Mouse (Mus musculus) thymus, adult 2 months (tissue): ENCODE results near the gene Zbed5. TPM values are rescaled to one million over a fixed set of nuclear protein-coding genes. Genes with fewer than 3 reads are reported as not detected.
"Not testable (repeated sequence)": the region's sequence is repeated elsewhere in the genome, so short reads cannot be mapped to it uniquely, and the experiment has no call there.

Source experiments
- DNase-seq: peaks from one replicate; pipeline ENCODE4 v3.0.0; 2021
- H3K27ac ChIP-seq: fragments of 200-500 bp; 2 replicates; pipeline ENCODE4 v1.5.1; 2012; ENCODE audit warnings: low read length, control low read depth; ENCODE audit not compliant: control insufficient read depth, insufficient read depth
- H3K27me3 ChIP-seq: fragments of 200-500 bp; 2 replicates; pipeline ENCODE4 v1.6.1; 2012; ENCODE audit warnings: mild to moderate bottlenecking, low read length, moderate library complexity, mixed read lengths; ENCODE audit not compliant: control insufficient read depth, insufficient read depth
- H3K36me3 ChIP-seq: fragments of 200-500 bp; 2 replicates; pipeline ENCODE4 v1.6.1; 2012; ENCODE audit warnings: mild to moderate bottlenecking, low read length, moderate library complexity; ENCODE audit not compliant: control insufficient read depth, insufficient read depth
- H3K4me1 ChIP-seq: fragments of 200-500 bp; replicated peaks from 2 replicates; pipeline ENCODE4 v1.6.1; 2012; ENCODE audit warnings: low read length; ENCODE audit not compliant: control insufficient read depth, insufficient read depth
- H3K4me3 ChIP-seq: fragments of 200-500 bp; 2 replicates; pipeline ENCODE4 v1.5.1; 2012; ENCODE audit warnings: mild to moderate bottlenecking, low read length, control low read depth, moderate library complexity; ENCODE audit not compliant: control insufficient read depth, insufficient read depth
- CTCF ChIP-seq: fragments of 200-500 bp; IDR thresholded peaks from 2 replicates; pipeline ENCODE4 v1.5.1; 2012; ENCODE audit warnings: mild to moderate bottlenecking, control low read depth, low read length, moderate library complexity, borderline replicate concordance; ENCODE audit not compliant: control insufficient read depth, poor library complexity, insufficient read depth; ENCODE audit errors: extremely low read depth
- POLR2A ChIP-seq: fragments of 200-500 bp; IDR thresholded peaks from 2 replicates; pipeline ENCODE4 v1.6.1; 2012; ENCODE audit warnings: mild to moderate bottlenecking, low read length, control low read depth, moderate library complexity; ENCODE audit not compliant: control insufficient read depth, poor library complexity, insufficient read depth; ENCODE audit errors: extremely low read depth
- WGBS: fragments of 180-500 bp; shearing (Covaris S2); methylation state at CpG from one replicate; pipeline ENCODE4 v1.1.7; 2018; 5-methylcytosine and 5-hydroxymethylcytosine counted together
- polyA plus RNA-seq: library from polyadenylated mRNA; depleted of rRNA; stranded (reverse); fragments of >200 nt; gene quantifications from 2 replicates; pipeline ENCODE4 v1.2.3, GENCODE M21; 2012

The Zbed5 gene
- polyA plus RNA-seq, 1 experiment = 0.50 TPM

- peak; percentile 81 for DNase-seq
- TF ChIP-seq POLR2A (peak; percentile 51; the same call in 1 of the 2 replicates), CTCF (0 out of 2 replicates have a peak, but pooled peaks have one; percentile 34)
- Histone ChIP-seq H3K27ac (no peak within 1 kb of the TSS), H3K36me3 (no peaks in the 10 kb centered on the region), H3K4me3 (peak within 1 kb of the TSS; percentile 97), H3K27me3 (no peaks in the 10 kb centered on the region), H3K4me1 (peaks cover 8% of the 10 kb centered on the region; the same call in 1 of the 2 replicates)
- WGBS = under 1% methylated on average over 63 of the region's 63 CpGs
These were observed 12.9 kb downstream of the Zbed5 start, which contains the start of gene Nupr1l for GRCm38 (mm10) chr5:129908242-129908965. Gene Nupr1l (plus strand): TSS chr5:129908540.

GRCm38 (mm10) chr5:129909147-129909546, 13.6 kb downstream of the Zbed5 start:
- H3K4me3 ChIP-seq = no peak overlapping the region
- no peaks in the 10 kb centered on the region for H3K36me3 ChIP-seq
- DNase-seq = no peak
- H3K27ac ChIP-seq = no peak overlapping the region
- TF ChIP-seq CTCF (no peak), POLR2A (no peak)
- peaks cover 8% of the 10 kb centered on the region; the same call in 1 of the 2 replicates for H3K4me1 ChIP-seq
- WGBS = 82% methylated on average over 9 of the region's 9 CpGs
- no peaks in the 10 kb centered on the region for H3K27me3 ChIP-seq

DNA sequence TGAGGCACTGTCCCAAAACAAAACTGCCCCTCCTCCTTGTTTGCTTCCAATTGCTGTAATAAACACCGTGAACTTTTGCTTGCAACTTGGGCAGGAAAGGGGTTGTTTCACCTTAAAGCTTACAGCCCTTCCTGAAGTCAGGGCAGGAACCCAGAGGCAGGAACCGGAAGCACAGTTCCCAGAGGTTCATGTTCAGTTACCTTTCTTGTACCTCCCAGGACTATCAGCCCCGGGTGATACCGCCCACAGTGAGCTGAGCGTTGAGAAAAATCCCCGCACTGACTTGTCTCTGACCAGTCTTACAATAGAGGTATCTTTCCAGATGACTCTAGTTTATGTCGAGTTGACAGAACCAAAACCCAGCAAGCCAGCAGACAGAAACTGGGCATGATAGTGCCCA, 14.1 kb downstream of the Zbed5 start:
- 74% methylated on average over 7 of the region's 7 CpGs for WGBS
- no peaks in the 10 kb centered on the region for H3K36me3 ChIP-seq

DNA sequence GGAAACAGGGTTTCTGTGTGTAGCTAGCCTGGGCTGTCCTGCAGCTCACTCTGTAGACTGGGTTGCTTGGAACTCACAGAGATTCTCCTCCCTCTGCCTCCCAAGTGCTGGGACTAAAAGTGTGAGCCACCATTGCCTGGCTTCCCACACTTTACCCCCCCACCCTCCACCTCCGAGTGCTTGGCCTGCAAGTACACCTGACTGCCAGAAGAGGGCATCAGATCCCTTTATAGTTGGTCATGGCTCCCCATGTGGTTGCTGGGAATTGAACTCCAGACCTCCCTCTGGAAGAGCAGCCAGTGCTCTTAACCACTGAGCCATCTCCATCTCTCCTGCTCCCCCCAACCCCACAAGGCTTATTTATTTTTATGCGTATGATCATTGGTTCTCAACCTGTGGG, 18.5 kb downstream of the Zbed5 start:
- Histone ChIP-seq H3K4me1 (peaks cover 4% of the 10 kb centered on the region; the same call in 1 of the 2 replicates), H3K27me3 (no peaks in the 10 kb centered on the region), H3K36me3 (no peaks in the 10 kb centered on the region), H3K27ac (no peak overlapping the region), H3K4me3 (no peak overlapping the region)
- WGBS = 41% methylated on average over 2 of the region's 2 CpGs
- DNase-seq = peak; percentile 18
- TF ChIP-seq POLR2A (no peak), CTCF (peak; percentile 83; the same call in 1 of the 2 replicates)

More for the DNA sequence above, 14.1 kb downstream of the Zbed5 start:
- Histone ChIP-seq H3K4me1 (peaks cover 8% of the 10 kb centered on the region; the same call in 1 of the 2 replicates), H3K4me3 (no peak overlapping the region), H3K27ac (no peak overlapping the region), H3K27me3 (no peaks in the 10 kb centered on the region)
- no peak for DNase-seq
- TF ChIP-seq POLR2A (no peak), CTCF (no peak)

GRCm38 (mm10) chr5:129915491-129915890, 20.0 kb downstream of the Zbed5 start:
- H3K4me1 ChIP-seq, H3K27me3 ChIP-seq, H3K36me3 ChIP-seq, H3K4me3 ChIP-seq, DNase-seq, H3K27ac ChIP-seq: not testable (repeated sequence)
- 82% methylated on average over 11 of the region's 11 CpGs for WGBS

DNA sequence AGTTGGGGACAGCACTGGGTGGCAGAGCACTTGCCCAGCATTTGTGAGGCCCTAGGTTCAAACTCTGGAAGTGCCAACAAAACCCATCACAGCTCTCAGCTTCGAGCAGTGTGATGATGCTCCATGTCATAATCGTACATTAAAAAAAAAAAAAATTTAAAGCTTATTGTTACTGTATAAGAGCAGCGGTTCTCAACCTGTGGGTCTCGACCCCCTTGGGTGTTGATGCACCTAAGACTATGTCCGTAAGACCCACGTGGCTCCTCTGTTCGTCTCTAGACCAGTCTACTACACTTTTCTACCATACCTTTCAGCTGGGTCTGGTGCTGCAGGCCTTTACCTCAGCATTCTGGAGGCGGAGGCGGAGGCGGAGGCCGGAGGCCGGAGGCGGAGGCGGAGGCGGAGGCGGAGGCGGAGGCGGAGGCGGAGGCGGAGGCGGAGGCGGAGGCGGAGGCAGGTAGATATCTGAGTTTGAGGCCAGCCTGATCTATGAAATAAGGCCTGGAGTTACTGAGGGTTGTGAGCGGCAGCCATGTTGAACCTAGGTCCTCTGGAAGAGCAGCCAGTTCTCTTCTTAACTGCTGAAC, 22.6 kb downstream of the Zbed5 start:
- Histone ChIP-seq H3K36me3 (no peaks in the 10 kb centered on the region), H3K27me3 (no peaks in the 10 kb centered on the region), H3K4me3 (no peak overlapping the region), H3K4me1 (no peaks in the 10 kb centered on the region), H3K27ac (no peak overlapping the region)
- WGBS = 96% methylated on average over 24 of the region's 24 CpGs
- no peak for DNase-seq
- TF ChIP-seq POLR2A (no peak), CTCF (no peak)
